Mouse (Mus musculus): ENCODE measurements around the gene Atp2b2. TPM values are rescaled to one million over a fixed set of nuclear protein-coding genes. Genes with fewer than 3 reads are reported as not detected.

Atp2b2 gene
- polyA plus RNA-seq, 1 experiment from 2014 or later = 0.78 TPM

DNA sequence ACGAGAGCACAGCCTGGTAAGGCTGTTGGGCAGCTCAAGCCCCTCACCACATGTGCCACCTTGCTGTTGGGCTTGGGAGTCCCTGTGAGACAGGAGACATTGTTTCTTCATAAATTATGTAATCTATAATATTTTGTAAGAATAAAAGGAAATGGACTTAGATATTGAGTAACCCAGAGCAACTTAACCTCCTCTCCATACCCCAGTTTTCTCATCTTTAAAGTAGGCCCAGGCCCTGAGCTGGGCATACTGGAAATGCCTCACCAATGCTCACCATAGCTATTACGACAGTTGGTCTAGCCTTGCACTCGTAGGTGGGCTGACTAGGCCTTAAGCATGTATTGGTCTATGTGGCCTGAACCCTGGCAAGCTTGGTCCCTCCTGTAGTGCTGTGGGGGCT, 225.7 kb downstream of the Atp2b2 start:
- H3K4me1 ChIP-seq (ENCODE audit: control insufficient read depth, insufficient read depth, low read length) = no peaks in the 10 kb centered on the region
- H3K9me3 ChIP-seq (ENCODE audit: control insufficient read depth, low read length) = no peaks in the 10 kb centered on the region
- H3K27me3 ChIP-seq (replicated peaks; ENCODE audit: control insufficient read depth, insufficient read depth, low read length) = no peaks in the 10 kb centered on the region
- H3K27ac ChIP-seq (ENCODE audit: low read length) = no peak overlapping the region
- 87% methylated on average over 3 of the region's 3 CpGs for WGBS
- H3K9ac ChIP-seq (ENCODE audit: low read depth, low read length) = no peak overlapping the region
- H3K4me2 ChIP-seq (ENCODE audit: low read depth, low read length) = no peak overlapping the region
- H3K36me3 ChIP-seq (ENCODE audit: control insufficient read depth, insufficient read depth, low read length) = no peaks in the 10 kb centered on the region
- ATAC-seq = no peak
- H3K4me3 ChIP-seq (ENCODE audit: low read length) = no peak overlapping the region

DNA sequence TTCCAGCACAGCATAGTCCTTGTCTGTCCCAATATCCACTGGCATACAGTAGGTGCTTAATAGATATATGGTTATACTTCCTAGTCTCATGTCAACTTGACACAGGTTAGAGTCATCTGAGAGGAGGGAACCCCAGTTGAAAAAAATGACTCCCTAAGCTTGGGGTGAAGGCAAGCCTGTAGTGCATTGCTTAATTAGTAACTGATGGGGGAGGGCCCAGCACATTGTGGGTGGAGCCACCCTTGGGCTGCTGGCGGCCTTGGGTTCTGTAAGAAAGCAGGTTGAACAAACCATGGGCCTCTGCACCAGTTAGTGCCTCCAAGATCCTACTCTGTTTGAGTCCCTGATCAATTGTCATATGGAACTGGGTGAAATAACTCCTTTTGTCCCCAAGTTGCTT, 231.0 kb downstream of the Atp2b2 start:
- ATAC-seq = no peak
- WGBS = 37% methylated on average over 1 of the region's 1 CpGs
- Histone ChIP-seq H3K36me3 (ENCODE audit: control insufficient read depth, insufficient read depth, low read length) (no peaks in the 10 kb centered on the region), H3K9me3 (ENCODE audit: control insufficient read depth, low read length) (no peaks in the 10 kb centered on the region), H3K4me3 (ENCODE audit: low read length) (no peak overlapping the region), H3K4me1 (ENCODE audit: control insufficient read depth, insufficient read depth, low read length) (no peaks in the 10 kb centered on the region), H3K27ac (ENCODE audit: low read length) (no peak overlapping the region), H3K9ac (ENCODE audit: low read depth, low read length) (no peak overlapping the region), H3K27me3 (replicated peaks; ENCODE audit: control insufficient read depth, insufficient read depth, low read length) (no peaks in the 10 kb centered on the region), H3K4me2 (ENCODE audit: low read depth, low read length) (no peak overlapping the region)

DNA sequence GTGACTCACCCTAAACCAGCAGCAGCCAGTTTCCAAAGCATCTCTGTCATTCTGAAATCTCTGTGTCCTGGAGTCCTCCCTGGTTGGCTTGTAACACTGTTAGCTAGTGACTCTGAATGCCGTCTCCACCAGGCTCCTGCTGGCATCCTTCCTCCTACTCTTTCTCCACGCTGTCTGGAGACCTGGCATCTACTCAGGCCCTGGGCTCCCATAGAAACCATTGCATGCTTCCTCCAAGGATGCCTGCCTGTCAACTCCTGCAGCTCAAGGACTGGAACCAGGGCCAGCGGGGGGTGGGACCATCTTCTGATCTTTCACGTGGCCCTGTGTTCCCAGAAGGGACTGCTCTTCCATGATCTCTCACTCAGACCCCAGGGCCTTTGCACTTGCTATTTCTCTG, 231.7 kb downstream of the Atp2b2 start:
- Histone ChIP-seq H3K27ac (ENCODE audit: low read length) (no peak overlapping the region), H3K4me1 (ENCODE audit: control insufficient read depth, insufficient read depth, low read length) (no peaks in the 10 kb centered on the region), H3K9me3 (ENCODE audit: control insufficient read depth, low read length) (no peaks in the 10 kb centered on the region), H3K9ac (ENCODE audit: low read depth, low read length) (no peak overlapping the region), H3K4me2 (ENCODE audit: low read depth, low read length) (no peak overlapping the region), H3K36me3 (ENCODE audit: control insufficient read depth, insufficient read depth, low read length) (no peaks in the 10 kb centered on the region), H3K27me3 (replicated peaks; ENCODE audit: control insufficient read depth, insufficient read depth, low read length) (no peaks in the 10 kb centered on the region), H3K4me3 (ENCODE audit: low read length) (no peak overlapping the region)
- WGBS = 81% methylated on average over 4 of the region's 4 CpGs
- no peak for ATAC-seq

DNA sequence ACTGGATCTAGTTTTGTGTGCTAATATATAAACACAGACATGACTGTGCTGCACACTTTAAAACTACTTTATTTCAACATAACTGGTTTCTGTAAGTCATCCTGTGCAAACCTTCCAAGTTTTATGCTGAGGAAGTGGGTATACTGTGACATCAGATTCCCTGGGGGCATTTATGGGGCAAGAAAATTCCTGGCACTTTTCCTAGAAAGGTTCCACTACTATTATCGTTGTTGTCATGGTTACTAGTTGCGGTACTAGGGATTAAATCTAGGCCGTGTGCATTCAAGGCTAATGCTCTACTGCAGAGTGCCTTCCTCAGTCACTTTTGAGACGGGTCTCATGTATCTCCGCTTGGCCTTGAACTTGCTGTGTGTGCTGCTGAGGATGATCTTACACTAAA, 236.2 kb downstream of the Atp2b2 start:
- Histone ChIP-seq H3K36me3 (ENCODE audit: control insufficient read depth, insufficient read depth, low read length) (no peaks in the 10 kb centered on the region), H3K9me3 (ENCODE audit: control insufficient read depth, low read length) (peaks cover 9% of the 10 kb centered on the region), H3K4me1 (ENCODE audit: control insufficient read depth, insufficient read depth, low read length) (no peaks in the 10 kb centered on the region), H3K27me3 (replicated peaks; ENCODE audit: control insufficient read depth, insufficient read depth, low read length) (no peaks in the 10 kb centered on the region), H3K27ac (ENCODE audit: low read length) (no peak overlapping the region), H3K9ac (ENCODE audit: low read depth, low read length) (no peak overlapping the region), H3K4me3 (ENCODE audit: low read length) (no peak overlapping the region), H3K4me2 (ENCODE audit: low read depth, low read length) (no peak overlapping the region)
- 69% methylated on average over 5 of the region's 5 CpGs for WGBS
- ATAC-seq = no peak

DNA sequence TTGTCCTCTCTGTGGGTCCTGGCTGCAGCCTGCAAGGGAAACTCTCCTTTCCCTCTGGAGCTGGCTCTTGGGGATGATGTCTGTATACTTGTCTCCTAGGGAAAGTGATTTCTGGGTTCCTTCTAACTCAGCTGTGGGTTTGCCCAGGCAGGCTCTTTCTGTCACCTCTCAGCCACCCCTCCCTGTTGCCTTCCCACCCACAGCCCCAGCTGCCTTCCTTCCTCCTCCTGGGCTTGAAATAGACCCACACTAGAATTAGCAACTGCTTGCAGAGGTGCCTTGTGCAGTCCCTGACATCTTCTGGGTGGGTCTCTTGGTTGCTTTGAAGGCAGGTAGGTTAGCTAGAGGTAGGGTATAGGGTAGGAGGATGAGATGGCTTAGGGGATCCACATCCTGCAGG, 241.2 kb downstream of the Atp2b2 start:
- H3K4me3 ChIP-seq (ENCODE audit: low read length) = no peak overlapping the region
- no peaks in the 10 kb centered on the region for H3K36me3 ChIP-seq (ENCODE audit: control insufficient read depth, insufficient read depth, low read length)
- no peak for ATAC-seq

DNA sequence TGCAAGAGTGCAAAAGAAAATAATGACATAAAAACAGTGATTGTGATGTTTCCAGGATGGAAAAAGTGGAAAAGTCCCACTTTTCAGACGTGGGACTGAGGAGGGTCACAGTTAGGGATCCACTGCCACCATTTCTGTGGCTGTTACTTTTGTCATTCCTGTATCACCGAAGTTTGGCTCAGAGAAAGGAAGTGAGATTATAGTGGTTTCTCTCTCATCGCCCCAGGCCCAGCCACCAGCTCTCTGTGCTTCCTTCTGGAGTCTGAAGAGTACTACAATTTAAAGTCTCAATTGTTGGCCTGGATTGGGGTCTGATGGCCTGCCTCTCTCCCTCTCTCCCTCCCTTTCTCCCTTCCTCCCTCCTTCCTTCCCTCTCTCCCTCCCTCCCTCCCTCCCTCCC, 242.5 kb downstream of the Atp2b2 start:
- Histone ChIP-seq H3K9ac (ENCODE audit: low read depth, low read length) (no peak overlapping the region), H3K27me3 (replicated peaks; ENCODE audit: control insufficient read depth, insufficient read depth, low read length) (no peaks in the 10 kb centered on the region; the same call in 1 of the 2 replicates), H3K36me3 (ENCODE audit: control insufficient read depth, insufficient read depth, low read length) (no peaks in the 10 kb centered on the region), H3K9me3 (ENCODE audit: control insufficient read depth, low read length) (peaks cover 3% of the 10 kb centered on the region), H3K4me2 (ENCODE audit: low read depth, low read length) (no peak overlapping the region), H3K4me3 (ENCODE audit: low read length) (no peak overlapping the region), H3K4me1 (ENCODE audit: control insufficient read depth, insufficient read depth, low read length) (0 out of 2 replicates have a peak, but pooled peaks cover 3% of the 10 kb centered on the region), H3K27ac (ENCODE audit: low read length) (no peak overlapping the region)
- no peak for ATAC-seq
- WGBS = 79% methylated on average over 3 of the region's 3 CpGs

More for the DNA sequence above, 241.2 kb downstream of the Atp2b2 start:
- no peak overlapping the region for H3K4me2 ChIP-seq (ENCODE audit: low read depth, low read length)
- H3K9ac ChIP-seq (ENCODE audit: low read depth, low read length) = no peak overlapping the region
- no peak overlapping the region for H3K27ac ChIP-seq (ENCODE audit: low read length)
- H3K9me3 ChIP-seq (ENCODE audit: control insufficient read depth, low read length) = peaks cover 9% of the 10 kb centered on the region
- H3K4me1 ChIP-seq (ENCODE audit: control insufficient read depth, insufficient read depth, low read length) = no peaks in the 10 kb centered on the region
- no peaks in the 10 kb centered on the region; the same call in 1 of the 2 replicates for H3K27me3 ChIP-seq (replicated peaks; ENCODE audit: control insufficient read depth, insufficient read depth, low read length)

DNA sequence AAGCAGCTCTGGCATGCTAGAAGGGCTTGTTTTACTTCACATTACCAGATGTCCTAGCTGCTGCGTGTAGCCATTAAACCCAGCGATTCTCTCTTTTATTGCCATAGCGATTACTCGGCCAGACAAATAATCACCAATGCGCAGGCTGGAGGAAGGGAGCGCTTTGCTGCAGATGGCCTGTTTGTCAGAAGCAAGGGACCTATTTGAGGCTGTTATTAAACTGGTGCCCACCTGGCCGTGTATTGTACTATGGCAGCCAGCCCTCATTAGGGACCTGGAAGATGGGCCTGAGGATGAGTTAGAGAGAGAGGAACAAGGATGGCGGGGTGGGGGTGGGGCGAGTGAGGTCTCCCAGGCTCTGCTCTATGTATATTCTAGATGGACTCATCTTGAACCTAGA, 243.1 kb downstream of the Atp2b2 start:
- Histone ChIP-seq H3K36me3 (ENCODE audit: control insufficient read depth, insufficient read depth, low read length) (no peaks in the 10 kb centered on the region), H3K27me3 (replicated peaks; ENCODE audit: control insufficient read depth, insufficient read depth, low read length) (no peaks in the 10 kb centered on the region; the same call in 1 of the 2 replicates), H3K4me2 (ENCODE audit: low read depth, low read length) (no peak overlapping the region), H3K9me3 (ENCODE audit: control insufficient read depth, low read length) (no peaks in the 10 kb centered on the region), H3K4me3 (ENCODE audit: low read length) (no peak overlapping the region), H3K27ac (ENCODE audit: low read length) (no peak overlapping the region), H3K9ac (ENCODE audit: low read depth, low read length) (no peak overlapping the region), H3K4me1 (ENCODE audit: control insufficient read depth, insufficient read depth, low read length) (0 out of 2 replicates have a peak, but pooled peaks cover 3% of the 10 kb centered on the region)
- no peak for ATAC-seq
- WGBS = 50% methylated on average over 9 of the region's 9 CpGs

DNA sequence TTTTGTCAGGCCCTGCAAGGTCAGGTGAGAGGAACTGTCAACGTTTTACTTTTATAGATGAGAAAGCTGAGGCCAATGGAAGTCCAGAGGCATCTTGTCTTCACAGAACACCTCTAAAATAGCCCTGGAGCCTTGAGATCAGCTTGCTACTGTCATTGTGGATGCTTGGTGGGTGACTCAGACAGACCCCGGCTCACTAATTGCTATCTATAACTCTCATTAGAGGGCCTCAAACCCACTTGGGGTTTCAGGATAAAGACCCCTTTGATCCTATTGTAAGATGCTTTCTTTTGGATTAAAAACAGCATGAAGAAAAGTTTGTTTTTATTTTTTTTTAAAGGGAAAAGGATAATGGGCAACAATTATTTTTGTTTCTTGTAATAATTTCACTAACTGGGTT, 243.5 kb downstream of the Atp2b2 start:
- H3K9me3 ChIP-seq (ENCODE audit: control insufficient read depth, low read length) = no peaks in the 10 kb centered on the region
- H3K4me2 ChIP-seq (ENCODE audit: low read depth, low read length) = no peak overlapping the region
- no peak overlapping the region for H3K27ac ChIP-seq (ENCODE audit: low read length)
- ATAC-seq = no peak
- 52% methylated on average over 2 of the region's 2 CpGs for WGBS
- H3K4me3 ChIP-seq (ENCODE audit: low read length) = no peak overlapping the region
- H3K4me1 ChIP-seq (ENCODE audit: control insufficient read depth, insufficient read depth, low read length) = 0 out of 2 replicates have a peak, but pooled peaks cover 3% of the 10 kb centered on the region
- H3K27me3 ChIP-seq (replicated peaks; ENCODE audit: control insufficient read depth, insufficient read depth, low read length) = no peaks in the 10 kb centered on the region; the same call in 1 of the 2 replicates
- H3K36me3 ChIP-seq (ENCODE audit: control insufficient read depth, insufficient read depth, low read length) = no peaks in the 10 kb centered on the region
- no peak overlapping the region for H3K9ac ChIP-seq (ENCODE audit: low read depth, low read length)

DNA sequence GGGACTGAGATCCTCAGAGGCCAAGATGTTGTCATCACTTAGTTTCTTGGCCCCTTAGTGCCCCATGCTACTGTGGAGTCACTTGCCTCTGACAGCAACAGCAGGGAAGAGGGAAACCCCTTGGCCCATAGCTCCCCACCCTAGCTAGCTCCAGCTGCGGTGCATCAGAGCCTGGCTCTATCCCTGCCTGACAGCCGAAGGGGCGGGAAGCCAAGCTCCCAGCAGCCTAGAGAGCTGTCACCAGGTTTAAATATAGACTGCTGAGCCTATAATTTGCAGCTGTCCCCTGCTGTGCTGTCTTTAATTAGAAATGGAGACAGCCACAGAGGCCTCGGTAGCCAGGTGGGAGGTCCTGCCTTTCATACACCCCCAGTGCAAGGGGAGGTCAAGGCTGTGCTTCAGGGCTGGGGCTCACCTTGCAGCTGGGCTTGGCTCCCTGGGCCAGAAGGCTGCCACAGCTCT, 247.1 kb downstream of the Atp2b2 start:
- peak; percentile 94 for ATAC-seq
- Histone ChIP-seq H3K4me1 (ENCODE audit: control insufficient read depth, insufficient read depth, low read length) (0 out of 2 replicates have a peak, but pooled peaks cover 3% of the 10 kb centered on the region), H3K4me2 (ENCODE audit: low read depth, low read length) (no peak overlapping the region), H3K4me3 (ENCODE audit: low read length) (no peak overlapping the region), H3K9ac (ENCODE audit: low read depth, low read length) (no peak overlapping the region), H3K9me3 (ENCODE audit: control insufficient read depth, low read length) (no peaks in the 10 kb centered on the region), H3K36me3 (ENCODE audit: control insufficient read depth, insufficient read depth, low read length) (no peaks in the 10 kb centered on the region), H3K27ac (ENCODE audit: low read length) (peak overlapping the region; percentile 5; the same call in 1 of the 2 replicates), H3K27me3 (replicated peaks; ENCODE audit: control insufficient read depth, insufficient read depth, low read length) (no peaks in the 10 kb centered on the region; the same call in 1 of the 2 replicates)
- WGBS = 11% methylated on average over 4 of the region's 4 CpGs

DNA sequence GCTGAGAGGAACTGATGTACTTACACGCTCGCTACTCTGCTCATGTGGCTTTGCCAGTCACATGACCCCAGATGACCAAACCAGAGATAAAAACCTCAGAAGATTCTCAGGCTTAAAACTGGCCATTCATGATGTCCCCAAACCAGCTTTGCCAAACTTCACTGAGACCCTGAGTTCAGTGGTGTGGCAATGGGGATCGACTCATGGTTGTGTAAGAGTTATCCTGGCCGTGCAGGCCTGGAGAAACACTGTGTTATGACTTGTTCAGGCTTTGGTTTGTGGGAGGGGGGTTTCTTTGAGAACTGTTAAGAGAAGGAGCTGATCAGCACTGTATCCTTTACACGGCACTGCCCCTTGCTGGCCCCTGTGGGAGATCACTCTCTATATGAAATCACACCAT, 250.0 kb downstream of the Atp2b2 start:
- Histone ChIP-seq H3K9ac (ENCODE audit: low read depth, low read length) (no peak overlapping the region), H3K27me3 (replicated peaks; ENCODE audit: control insufficient read depth, insufficient read depth, low read length) (no peaks in the 10 kb centered on the region; the same call in 1 of the 2 replicates), H3K9me3 (ENCODE audit: control insufficient read depth, low read length) (no peaks in the 10 kb centered on the region), H3K4me1 (ENCODE audit: control insufficient read depth, insufficient read depth, low read length) (0 out of 2 replicates have a peak, but pooled peaks cover 3% of the 10 kb centered on the region), H3K36me3 (ENCODE audit: control insufficient read depth, insufficient read depth, low read length) (no peaks in the 10 kb centered on the region), H3K27ac (ENCODE audit: low read length) (no peak overlapping the region), H3K4me3 (ENCODE audit: low read length) (no peak overlapping the region), H3K4me2 (ENCODE audit: low read depth, low read length) (no peak overlapping the region)
- WGBS = 83% methylated on average over 5 of the region's 5 CpGs
- no peak for ATAC-seq
